Mouse (Mus musculus) small intestine, adult 2 months (tissue): ENCODE results near the gene Bex4. TPM values are rescaled to one million over a fixed set of nuclear protein-coding genes. Genes with fewer than 3 reads are reported as not detected.
"Not testable (repeated sequence)": the region's sequence is repeated elsewhere in the genome, so short reads cannot be mapped to it uniquely, and the experiment has no call there.

ENCODE experiments used
- H3K27ac ChIP-seq: fragments of 200-500 bp; 2 replicates; pipeline ENCODE4 v1.5.1; 2012; ENCODE audit warnings: low read depth, low read length, control low read depth, inconsistent platforms; ENCODE audit not compliant: insufficient read depth
- H3K27me3 ChIP-seq: fragments of 200-500 bp; 2 replicates; pipeline ENCODE4 v1.6.1; 2012; ENCODE audit warnings: mild to moderate bottlenecking, moderate library complexity, low read length, inconsistent platforms; ENCODE audit not compliant: control insufficient read depth, insufficient read depth
- H3K36me3 ChIP-seq: fragments of 200-500 bp; 2 replicates; pipeline ENCODE4 v1.6.1; 2012; ENCODE audit warnings: mild to moderate bottlenecking, low read length, control low read depth, inconsistent platforms; ENCODE audit not compliant: control insufficient read depth, insufficient read depth
- H3K4me1 ChIP-seq: fragments of 200-500 bp; 2 replicates; pipeline ENCODE4 v1.6.1; 2012; ENCODE audit warnings: low read length, inconsistent platforms, mixed read lengths; ENCODE audit not compliant: control insufficient read depth, insufficient read depth, insufficient read length
- H3K4me3 ChIP-seq: fragments of 200-500 bp; 2 replicates; pipeline ENCODE4 v1.5.1; 2012; ENCODE audit warnings: low read depth, mild to moderate bottlenecking, control low read depth, inconsistent platforms, low read length, moderate library complexity
- CTCF ChIP-seq: fragments of 200-500 bp; IDR thresholded peaks from 2 replicates; pipeline ENCODE4 v1.5.1; 2012; ENCODE audit warnings: low read depth, mild to moderate bottlenecking, control low read depth, inconsistent platforms, low read length, moderate library complexity, mixed read lengths; ENCODE audit not compliant: insufficient replicate concordance, insufficient read length; ENCODE audit errors: extremely low read depth
- POLR2A ChIP-seq: fragments of 200-500 bp; IDR thresholded peaks from 2 replicates; pipeline ENCODE4 v1.6.1; 2012; ENCODE audit warnings: low read depth, mild to moderate bottlenecking, control low read depth, inconsistent platforms, low read length, moderate library complexity
- WGBS: fragments of 180-500 bp; shearing (Covaris S2); methylation state at CpG from one replicate; pipeline ENCODE4 v1.1.7; 2018; 5-methylcytosine and 5-hydroxymethylcytosine counted together
- polyA plus RNA-seq: library from polyadenylated mRNA; depleted of rRNA; stranded (reverse); fragments of >200 nt; gene quantifications from 2 replicates; pipeline ENCODE4 v1.2.3, GENCODE M21; 2012

Gene Bex4
- polyA plus RNA-seq, 1 experiment, result 0.20 TPM

DNA sequence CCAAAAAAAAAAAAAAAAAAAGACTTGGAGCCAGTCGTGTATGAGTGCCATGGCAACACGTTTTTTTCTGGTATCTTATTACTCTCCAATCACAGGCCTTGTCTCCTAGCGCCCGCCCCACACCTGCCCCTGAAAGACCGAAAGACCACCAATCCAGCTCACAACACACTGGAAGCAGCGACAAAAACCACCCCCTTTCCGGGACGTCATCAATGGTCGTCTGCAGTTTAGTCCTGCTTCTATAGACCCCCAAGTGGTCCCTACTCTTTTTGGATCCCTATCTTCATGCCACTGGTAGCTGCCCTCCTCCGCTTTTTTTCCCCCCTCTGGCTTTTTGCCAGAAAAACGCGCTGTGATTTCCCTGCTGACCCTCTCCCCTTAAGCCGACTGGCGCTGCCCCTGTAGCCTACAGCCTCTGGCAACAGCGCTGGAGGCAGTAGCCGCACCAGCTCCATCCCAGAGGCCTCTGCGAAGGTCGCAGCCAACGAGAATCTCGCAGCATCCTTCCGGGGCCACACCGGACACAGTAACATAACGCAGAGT lies 23.3 kb upstream of the Bex4 start:
- H3K36me3 ChIP-seq, result no peaks in the 10 kb centered on the region
- H3K4me3 ChIP-seq, result 0 out of 2 replicates have a peak overlapping the region, but pooled peaks have one; percentile 10
- H3K27me3 ChIP-seq, result no peaks in the 10 kb centered on the region
- TF ChIP-seq POLR2A, result no peak
- no peak for TF ChIP-seq CTCF
- WGBS, result 16% methylated on average over 23 of the region's 23 CpGs
- no peaks in the 10 kb centered on the region for H3K4me1 ChIP-seq
- H3K27ac ChIP-seq, result no peak overlapping the region

DNA sequence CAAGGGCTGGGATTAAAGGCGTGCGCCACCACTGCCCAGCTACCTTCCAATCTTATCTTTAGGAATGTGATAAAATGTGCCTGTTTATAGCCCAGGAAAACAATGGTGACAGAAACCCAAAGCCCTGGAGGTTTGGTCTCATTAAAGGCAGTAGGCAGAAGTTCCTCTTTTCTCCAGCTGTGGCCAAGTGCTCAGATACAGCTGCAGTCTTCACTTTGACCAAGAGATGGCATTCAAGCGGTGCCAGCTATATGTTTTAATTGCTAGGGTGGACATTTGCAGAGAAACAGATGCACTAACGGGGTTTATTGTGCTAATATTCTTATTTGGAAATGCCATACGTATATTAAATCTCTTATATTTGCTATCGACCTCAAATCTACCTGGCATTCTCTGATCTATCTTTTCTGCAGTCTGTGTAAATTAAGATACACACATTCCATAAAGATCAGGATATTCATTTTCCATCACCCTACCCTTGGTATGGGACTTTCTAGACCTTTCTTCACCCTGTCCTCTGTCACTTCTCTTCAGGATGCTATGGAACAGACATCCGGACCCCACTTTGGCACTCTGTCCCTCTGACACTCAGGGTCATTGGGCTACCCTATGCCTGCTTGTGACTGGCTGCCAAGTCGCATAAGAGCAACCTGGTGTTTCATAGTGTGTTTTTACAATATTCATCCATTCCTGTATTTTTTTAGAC lies 11.6 kb upstream of the Bex4 start:
- TF ChIP-seq CTCF (no peak), POLR2A (no peak)
- H3K27ac ChIP-seq, result no peak overlapping the region
- no peak overlapping the region for H3K4me3 ChIP-seq
- H3K4me1 ChIP-seq, result no peaks in the 10 kb centered on the region
- WGBS, result 46% methylated on average over 8 of the region's 8 CpGs
- H3K27me3 ChIP-seq, result no peaks in the 10 kb centered on the region
- H3K36me3 ChIP-seq, result no peaks in the 10 kb centered on the region

DNA sequence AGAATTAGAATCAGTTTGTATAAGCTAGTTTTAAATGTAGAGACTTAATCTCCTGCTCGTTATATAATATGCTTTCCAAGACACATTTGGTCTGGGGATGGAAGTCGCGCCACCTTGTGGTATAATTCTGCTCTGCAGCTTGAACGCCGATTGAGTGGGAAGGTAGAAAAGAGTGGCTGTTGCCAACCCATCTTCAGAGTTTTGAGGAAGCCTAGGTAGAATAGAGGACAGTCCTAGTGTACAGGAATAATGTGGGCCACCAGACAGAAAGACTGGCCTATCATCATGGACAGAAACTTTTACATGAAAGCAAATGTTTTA lies 11.1 kb upstream of the Bex4 start:
- Histone ChIP-seq H3K27ac (no peak overlapping the region), H3K27me3 (no peaks in the 10 kb centered on the region), H3K4me3 (no peak overlapping the region), H3K4me1 (no peaks in the 10 kb centered on the region), H3K36me3 (no peaks in the 10 kb centered on the region)
- WGBS, result 18% methylated on average over 5 of the region's 5 CpGs
- peak; percentile 16; the same call in 1 of the 2 replicates for TF ChIP-seq CTCF
- TF ChIP-seq POLR2A, result no peak

DNA sequence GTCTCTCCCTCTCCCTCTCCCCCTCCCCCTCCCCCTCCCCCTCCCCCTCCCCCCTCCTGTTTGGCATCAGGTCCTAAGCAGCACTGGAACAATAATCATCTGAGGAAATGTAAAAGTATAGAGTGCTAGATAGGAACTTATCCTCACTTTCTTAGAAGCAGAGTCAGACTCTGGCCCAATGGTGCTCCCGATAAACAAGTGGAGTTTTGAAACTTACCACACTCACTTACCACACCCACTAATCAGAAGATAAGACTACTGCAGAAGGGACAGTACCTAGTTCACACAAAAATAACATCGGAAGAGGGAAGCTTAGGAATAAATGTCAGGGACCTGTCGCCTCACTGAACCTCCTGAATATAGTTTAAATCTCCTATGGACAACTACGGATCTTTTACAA lies 3.2 kb upstream of the Bex4 start:
- Histone ChIP-seq H3K36me3 (no peaks in the 10 kb centered on the region), H3K4me3 (no peak overlapping the region)
- TF ChIP-seq POLR2A, result no peak
- TF ChIP-seq CTCF, result no peak

DNA sequence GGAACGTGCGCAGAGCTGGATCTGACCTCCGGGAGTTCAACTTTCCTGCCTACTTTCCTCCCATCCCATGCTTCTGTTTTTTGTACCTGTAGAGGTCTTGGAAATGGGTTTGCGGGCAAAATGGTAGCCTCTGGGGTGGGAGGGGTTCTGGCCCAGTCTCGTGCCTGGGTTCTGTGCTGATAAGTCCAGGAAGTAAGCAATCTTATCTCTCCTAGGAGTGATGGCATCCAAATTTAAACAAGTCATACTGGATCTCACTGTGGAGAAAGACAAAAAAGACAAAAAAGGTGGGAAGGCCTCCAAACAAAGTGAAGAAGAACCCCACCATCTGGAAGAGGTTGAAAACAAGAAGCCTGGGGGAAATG lies 826 bp downstream of the Bex4 start:
- not testable (repeated sequence) for H3K4me3 ChIP-seq
- WGBS, result 30% methylated on average over 5 of the region's 5 CpGs

More for the DNA sequence above, 3.2 kb upstream of the Bex4 start:
- H3K27me3 ChIP-seq, result no peaks in the 10 kb centered on the region
- no peak overlapping the region for H3K27ac ChIP-seq
- 71% methylated on average over 4 of the region's 4 CpGs for WGBS
- no peaks in the 10 kb centered on the region for H3K4me1 ChIP-seq

DNA sequence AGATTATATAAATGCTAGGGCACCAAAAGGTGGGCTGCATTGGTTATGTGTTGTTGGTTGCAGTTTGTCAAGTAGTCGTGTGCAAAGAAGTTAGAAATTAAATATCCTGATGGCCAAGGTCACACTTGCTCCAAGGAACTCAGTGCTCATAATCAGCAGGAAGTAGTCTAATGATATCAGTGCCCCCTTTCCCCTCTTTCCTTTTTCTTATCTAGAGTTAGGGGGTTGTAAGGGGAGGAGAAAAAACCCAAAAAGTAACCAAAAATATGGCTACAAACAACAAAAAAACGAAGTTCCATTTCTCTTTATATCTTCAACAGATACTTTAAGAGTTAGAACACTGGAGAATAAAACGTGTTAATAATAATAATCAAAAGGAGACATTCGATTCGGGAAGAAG lies 2.6 kb downstream of the Bex4 start:
- TF ChIP-seq CTCF (no peak), POLR2A (no peak)
- Histone ChIP-seq H3K36me3 (no peaks in the 10 kb centered on the region), H3K27me3 (no peaks in the 10 kb centered on the region), H3K4me1 (no peaks in the 10 kb centered on the region), H3K27ac (no peak overlapping the region), H3K4me3 (no peak overlapping the region)
- 70% methylated on average over 5 of the region's 5 CpGs for WGBS

More for the DNA sequence above, 826 bp downstream of the Bex4 start:
- H3K27ac ChIP-seq, H3K4me1 ChIP-seq, H3K27me3 ChIP-seq, H3K36me3 ChIP-seq: not testable (repeated sequence)

DNA sequence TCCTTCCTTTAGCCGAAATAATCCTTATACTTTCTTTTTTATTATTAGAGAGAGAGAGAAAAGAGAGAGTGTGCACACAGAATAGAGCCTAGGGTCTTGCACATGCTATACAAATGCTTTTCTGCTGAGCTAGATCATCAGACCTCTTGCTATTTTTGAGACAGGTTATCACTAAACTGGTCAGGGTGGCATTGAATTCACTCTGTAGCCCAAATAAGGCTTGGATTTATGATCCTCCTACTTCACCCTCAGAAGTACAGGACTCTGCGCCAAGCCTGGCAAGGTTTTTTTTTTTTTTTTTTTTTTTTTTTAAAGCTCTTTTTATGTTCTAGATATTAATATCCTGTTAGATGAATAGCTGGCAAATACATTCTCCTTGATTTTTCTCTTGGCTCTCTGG lies 4.9 kb downstream of the Bex4 start:
- Histone ChIP-seq H3K27me3 (no peaks in the 10 kb centered on the region), H3K4me3 (no peak overlapping the region), H3K4me1 (no peaks in the 10 kb centered on the region), H3K27ac (no peak overlapping the region), H3K36me3 (no peaks in the 10 kb centered on the region)
- no peak for TF ChIP-seq POLR2A
- TF ChIP-seq CTCF, result no peak
- 52% methylated on average over 2 of the region's 2 CpGs for WGBS
